Mouse (Mus musculus) kidney, embryonic 14.5 days (tissue): ENCODE results near the gene Cops7b. TPM values are rescaled to one million over a fixed set of nuclear protein-coding genes. Genes with fewer than 3 reads are reported as not detected.

Experiments used
- microRNA-seq: library from miRNA; unstranded; fragments of <30 nt; microRNA quantifications from one replicate; pipeline ENCODE4, GENCODE M21; 2016
- polyA plus RNA-seq: library from polyadenylated mRNA; unstranded; fragments of >200 nt; fragmentation: Nextera tagmentation; extraction: Ambion mirVana; gene quantifications from 2 replicates; pipeline ENCODE4 v1.2.1, GENCODE M21; 2014

Gene Cops7b
- polyA plus RNA-seq, 1 experiment from 2014 or later = 40.4 TPM

Small RNAs within 50 kb of the gene (microRNA-seq; reads per million reads assigned to microRNA genes)
- gene Gm22955 = not detected

Other genes starting within 250 kb of the Cops7b start
- gene Ncl, start 223.5 kb upstream of the Cops7b start, polyA plus RNA-seq = 491 and 510 TPM in 2 replicates
- not detected in 2 replicates for gene Nmur1, start 156.7 kb upstream of the Cops7b start, polyA plus RNA-seq
- not detected in 2 replicates for gene Tex44, start 156.6 kb upstream of the Cops7b start, polyA plus RNA-seq
- 3,750 and 4,450 TPM in 2 replicates for gene Ptma, start 56.2 kb upstream of the Cops7b start, polyA plus RNA-seq
- 65.5 and 71.7 TPM in 2 replicates for gene Pde6d, start 275 bp upstream of the Cops7b start, polyA plus RNA-seq
- 2.1 and 2.4 TPM in 2 replicates for gene Nppc, start 87.7 kb downstream of the Cops7b start, polyA plus RNA-seq
- gene Dis3l2, start 120.9 kb downstream of the Cops7b start, polyA plus RNA-seq = 23.2 and 32.1 TPM in 2 replicates